Mouse (Mus musculus) cerebellum, adult 9-11 months (tissue): ENCODE data around the gene Crim1.

Source experiments
- DNase-seq: peaks from one replicate; pipeline ENCODE4 v3.0.0; 2022

Gene Crim1

GRCm38 (mm10) chr17:78211881-78212280, 11.8 kb downstream of the Crim1 start:
- no peak for DNase-seq

GRCm38 (mm10) chr17:78213128-78213527, 13.1 kb downstream of the Crim1 start:
- no peak for DNase-seq

- DNase-seq, result no peak
Measured at GRCm38 (mm10) chr17:78216526-78216925, 16.5 kb downstream of the Crim1 start.

- DNase-seq, result no peak
Measured at GRCm38 (mm10) chr17:78217406-78217805, 17.4 kb downstream of the Crim1 start.

GRCm38 (mm10) chr17:78218506-78219232, 18.6 kb downstream of the Crim1 start:
- no peak for DNase-seq

- DNase-seq, result no peak
Measured at GRCm38 (mm10) chr17:78221007-78221642, 21.1 kb downstream of the Crim1 start.

- no peak for DNase-seq
Measured at GRCm38 (mm10) chr17:78221860-78222259, 21.8 kb downstream of the Crim1 start.

GRCm38 (mm10) chr17:78223988-78224387, 23.9 kb downstream of the Crim1 start:
- DNase-seq, result no peak

GRCm38 (mm10) chr17:78225547-78225946, 25.5 kb downstream of the Crim1 start:
- DNase-seq, result no peak

- DNase-seq, result no peak
Measured at GRCm38 (mm10) chr17:78227211-78227610, 27.2 kb downstream of the Crim1 start.

- no peak for DNase-seq
Measured at GRCm38 (mm10) chr17:78231567-78231966, 31.5 kb downstream of the Crim1 start.

- no peak for DNase-seq
Measured at GRCm38 (mm10) chr17:78232703-78233102, 32.7 kb downstream of the Crim1 start.

GRCm38 (mm10) chr17:78233873-78234272, 33.8 kb downstream of the Crim1 start:
- peak; percentile 38 for DNase-seq

- DNase-seq, result no peak
Measured at GRCm38 (mm10) chr17:78236126-78236525, 36.1 kb downstream of the Crim1 start.

- DNase-seq, result no peak
Measured at GRCm38 (mm10) chr17:78237954-78238353, 37.9 kb downstream of the Crim1 start.

GRCm38 (mm10) chr17:78240161-78240560, 40.1 kb downstream of the Crim1 start:
- DNase-seq, result no peak

- no peak for DNase-seq
Measured at GRCm38 (mm10) chr17:78241238-78241637, 41.2 kb downstream of the Crim1 start.

- DNase-seq, result no peak
Measured at GRCm38 (mm10) chr17:78244752-78245151, 44.7 kb downstream of the Crim1 start.

- no peak for DNase-seq
Measured at GRCm38 (mm10) chr17:78245444-78245843, 45.4 kb downstream of the Crim1 start.

- no peak for DNase-seq
Measured at GRCm38 (mm10) chr17:78246634-78247383, 46.8 kb downstream of the Crim1 start.

- DNase-seq, result no peak
Measured at GRCm38 (mm10) chr17:78248197-78248596, 48.1 kb downstream of the Crim1 start.

GRCm38 (mm10) chr17:78248943-78249342, 48.9 kb downstream of the Crim1 start:
- no peak for DNase-seq

GRCm38 (mm10) chr17:78250149-78250938, 50.3 kb downstream of the Crim1 start:
- no peak for DNase-seq
